Mouse (Mus musculus) gastrocnemius, adult 18-20 months (tissue): ENCODE results near the gene Lrig1. TPM values are rescaled to one million over a fixed set of nuclear protein-coding genes. Genes with fewer than 3 reads are reported as not detected.

ENCODE experiments used
- DNase-seq: peaks from one replicate; pipeline ENCODE4 v3.0.0; 2021; ENCODE audit warnings: low spot score
- total RNA-seq, 2 experiments: library from RNA; stranded (reverse); gene quantifications; 2 replicates each; pipeline ENCODE4 v1.2.3; 2021

Lrig1 gene
- total RNA-seq, 2 experiments from 2014 or later = 36.4 to 42.2 TPM

DNA sequence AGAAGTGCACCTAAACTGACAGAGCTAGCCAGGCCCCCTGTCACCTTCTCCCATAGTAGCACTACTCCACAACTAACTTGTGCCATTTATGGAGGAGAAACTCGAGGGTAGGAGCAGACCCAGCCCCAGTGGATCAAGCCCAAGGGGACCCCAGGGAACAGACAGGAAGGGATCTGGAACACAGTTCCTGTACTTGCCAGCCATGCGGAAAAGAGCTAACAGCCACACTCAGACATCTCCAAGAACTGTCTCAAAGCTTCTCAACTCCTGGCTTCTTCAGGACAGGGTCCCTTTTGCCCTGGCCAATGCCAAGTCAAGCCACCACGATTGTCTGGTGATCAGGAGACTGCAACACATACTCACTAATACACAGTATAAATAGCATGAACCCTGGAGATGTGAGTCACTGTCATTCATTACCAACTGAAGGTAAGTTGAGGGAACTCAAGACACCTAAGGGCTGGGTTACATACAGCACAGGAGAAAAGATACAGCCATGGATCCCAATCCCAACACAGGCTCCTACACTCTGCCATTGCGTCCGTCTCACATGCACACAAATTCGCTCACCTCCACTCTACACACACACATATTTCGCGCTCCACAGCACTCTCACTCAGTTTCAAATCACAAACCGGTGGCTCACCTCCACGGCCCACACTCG, 1.3 kb downstream of the Lrig1 start:
- no peak for DNase-seq

DNA sequence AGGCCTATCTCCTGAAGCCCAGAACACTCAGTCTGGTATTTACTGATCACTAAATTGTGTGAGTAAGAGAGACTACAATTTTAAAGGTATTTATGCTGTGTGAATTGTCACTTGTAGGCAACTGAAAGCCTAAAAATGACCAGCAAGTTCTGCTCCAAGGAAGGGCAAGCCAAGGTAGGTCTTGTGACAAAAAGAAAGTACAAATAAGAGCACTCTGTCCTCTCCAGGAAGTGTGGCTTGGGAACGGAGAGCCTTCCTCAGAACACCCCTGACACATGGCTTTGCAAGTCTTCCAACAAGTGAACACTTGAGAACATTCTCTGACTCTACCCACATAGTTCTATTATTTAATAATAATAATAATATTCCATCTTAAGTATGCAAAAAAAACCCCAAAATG, 2.5 kb downstream of the Lrig1 start:
- DNase-seq = no peak

DNA sequence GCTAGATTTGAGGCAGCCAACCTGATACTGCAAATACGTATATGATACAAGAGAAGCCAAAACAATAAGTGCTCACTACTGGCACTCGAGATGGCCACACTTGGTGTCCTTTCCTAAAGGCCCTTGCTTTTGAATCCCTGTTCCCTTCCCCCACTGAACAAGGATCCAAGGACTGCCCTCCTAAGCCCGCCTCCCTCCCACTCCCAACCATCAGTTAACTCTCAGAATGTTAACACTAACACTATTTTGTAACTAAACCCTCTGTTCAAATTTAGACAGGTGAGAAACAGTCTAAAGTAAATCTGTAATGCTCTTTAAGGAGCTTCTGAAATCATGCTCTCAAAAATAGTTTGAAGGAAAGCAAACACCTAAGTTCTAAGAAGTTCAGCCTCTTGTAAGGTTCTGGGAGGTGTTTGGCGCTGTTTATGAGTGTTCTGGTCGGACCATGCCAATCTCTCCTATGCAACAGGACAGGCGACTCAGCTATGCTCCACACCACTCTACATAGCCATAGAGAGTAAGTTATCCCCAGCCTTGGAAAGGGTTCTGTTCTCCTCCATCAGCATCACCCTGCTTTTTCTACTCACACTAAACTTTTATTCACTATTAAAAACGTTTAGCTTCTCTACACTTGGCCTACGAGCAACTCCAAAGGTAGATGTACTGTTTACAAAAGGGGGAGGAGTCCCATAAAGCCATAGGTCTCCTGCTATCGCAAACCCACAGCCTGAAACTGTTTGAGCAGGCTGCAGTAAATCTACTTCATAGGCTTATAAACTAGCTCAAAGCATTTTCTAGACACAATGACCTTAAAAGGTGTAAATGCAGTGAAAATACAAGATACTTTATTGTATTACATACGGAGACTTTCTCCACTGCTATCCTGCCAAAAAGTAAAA, 3.5 kb downstream of the Lrig1 start:
- DNase-seq = no peak

DNA sequence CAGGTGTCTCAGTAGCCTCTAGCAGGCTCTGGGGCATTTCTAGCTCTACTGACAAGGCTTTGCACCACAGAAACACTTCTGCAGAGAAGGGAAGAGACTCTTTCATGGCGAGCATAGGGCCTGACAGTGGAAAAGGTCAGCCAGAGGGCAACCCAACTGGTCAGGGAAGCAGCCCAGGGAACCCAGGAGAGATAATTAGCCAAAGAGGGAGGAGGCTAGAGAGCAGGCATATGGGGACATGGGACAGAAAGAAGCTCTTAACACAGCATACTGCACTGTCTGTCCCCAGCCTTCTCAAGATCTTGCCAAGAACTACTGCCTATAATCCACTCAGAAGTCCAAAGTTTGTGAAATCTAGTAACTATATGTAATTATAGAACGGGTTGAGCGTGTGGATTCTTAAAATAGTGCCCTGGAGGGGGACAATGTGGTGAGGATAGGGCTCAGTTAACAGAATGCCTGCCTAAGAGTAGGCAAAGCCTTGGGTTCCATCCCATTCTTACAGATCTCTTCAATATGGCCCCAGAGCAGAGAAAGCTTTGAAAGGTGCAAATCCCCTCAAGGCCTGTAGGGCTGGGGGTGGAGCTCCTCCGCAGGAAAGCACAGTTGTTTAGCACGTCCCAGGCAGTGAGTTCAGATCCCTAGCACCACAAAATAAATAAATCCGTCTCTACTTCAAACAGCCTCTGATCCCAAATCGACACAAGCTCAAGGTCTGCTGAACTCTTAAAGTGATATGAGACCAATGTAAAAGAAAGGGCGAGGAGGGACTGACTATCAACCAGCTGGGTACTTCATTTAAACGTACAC, 4.6 kb downstream of the Lrig1 start:
- DNase-seq = peak; percentile 61

DNA sequence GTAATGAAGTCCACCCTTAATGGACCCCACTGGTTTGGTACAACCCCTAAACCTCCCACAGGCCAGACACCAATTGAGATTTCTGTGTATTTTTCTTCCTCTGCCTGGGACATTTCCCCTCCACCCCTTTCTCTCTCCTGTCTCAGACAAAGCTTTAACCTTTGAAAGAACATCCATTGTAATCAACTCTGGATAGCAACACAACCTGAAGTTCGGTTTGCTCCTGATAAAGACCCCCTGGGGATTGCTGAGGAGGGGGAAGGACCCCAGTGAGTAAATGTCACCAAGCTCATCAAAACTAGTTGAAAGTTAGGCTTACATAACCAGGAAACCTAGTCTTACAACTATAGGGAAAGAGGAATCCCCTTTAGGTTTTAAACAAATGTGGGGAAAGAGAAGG, 5.5 kb downstream of the Lrig1 start:
- no peak for DNase-seq

DNA sequence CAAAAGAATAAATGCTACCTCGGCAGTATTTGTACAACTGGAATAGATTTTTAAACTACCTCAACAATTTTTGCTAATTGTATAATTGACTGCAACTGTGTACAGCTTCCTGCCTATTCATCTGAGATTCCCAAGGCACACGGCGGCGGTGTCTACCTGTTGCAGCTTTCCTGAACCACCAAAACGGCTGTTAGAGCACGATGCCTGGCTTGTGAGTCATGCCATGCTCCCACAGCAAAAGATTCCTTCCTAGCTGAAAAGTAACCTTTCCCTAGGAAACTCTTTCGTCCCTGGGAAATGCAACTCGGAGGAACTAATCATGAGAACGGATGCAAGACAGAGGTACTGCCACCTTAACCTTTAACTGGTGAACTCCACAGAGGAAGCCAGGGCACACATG, 6.9 kb downstream of the Lrig1 start:
- DNase-seq = no peak

DNA sequence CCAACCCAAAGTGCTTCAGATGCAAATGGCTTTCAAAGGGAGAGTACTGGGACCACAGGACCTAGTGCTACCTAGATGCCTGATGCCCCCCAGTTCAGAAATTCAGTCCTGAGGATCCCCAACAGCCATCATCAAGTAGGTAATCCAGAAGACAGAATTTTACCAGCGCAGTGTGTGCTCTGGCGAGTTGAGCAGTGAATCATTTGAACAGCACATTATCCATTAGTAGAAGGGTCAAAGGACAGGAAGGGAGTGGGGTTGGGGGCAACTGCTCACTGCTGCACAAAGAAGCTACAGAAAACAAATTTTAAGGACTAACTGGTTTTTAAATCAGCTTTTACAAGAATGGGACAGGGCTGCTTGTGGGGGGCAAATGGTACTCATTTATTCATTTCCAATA, 8.0 kb downstream of the Lrig1 start:
- DNase-seq = no peak

DNA sequence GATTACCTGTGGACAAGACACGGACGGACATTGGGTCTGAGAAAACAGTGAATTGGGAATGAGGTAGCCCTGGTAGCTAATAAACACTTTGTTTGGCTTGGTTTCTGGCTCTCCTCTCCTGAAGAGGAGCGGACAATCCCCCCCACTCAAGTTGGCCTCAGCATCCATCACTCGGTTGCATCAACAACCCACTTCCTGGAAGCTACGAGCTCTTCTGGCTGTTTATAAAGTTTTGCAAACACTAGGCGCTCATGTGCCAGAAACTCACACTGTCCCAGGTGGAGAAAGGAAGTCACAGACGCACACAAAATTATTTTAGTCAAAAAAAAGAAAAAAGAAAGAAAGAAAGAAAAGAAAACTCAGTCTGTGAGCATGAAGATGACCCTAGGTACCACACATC, 9.7 kb downstream of the Lrig1 start:
- no peak for DNase-seq

DNA sequence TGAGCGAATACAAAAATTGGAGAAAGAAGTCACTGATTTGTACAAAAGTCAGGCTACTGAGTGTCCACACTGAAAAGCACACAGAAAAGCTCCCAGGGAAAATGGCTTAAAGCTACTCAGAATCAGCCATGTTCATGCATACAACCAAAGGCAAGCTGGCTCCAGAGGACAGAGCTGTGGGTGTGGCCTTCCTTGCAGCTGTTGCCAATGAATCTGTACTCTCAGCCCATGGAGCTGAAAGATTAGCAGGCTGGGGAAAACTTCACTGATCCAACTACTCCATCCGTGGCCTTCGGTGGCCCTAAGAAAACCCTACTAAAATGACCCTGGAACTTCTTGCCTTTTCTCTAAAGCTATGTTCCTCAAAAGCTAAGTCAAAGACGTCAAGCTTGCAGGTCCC, 11.2 kb downstream of the Lrig1 start:
- DNase-seq = peak; percentile 74

DNA sequence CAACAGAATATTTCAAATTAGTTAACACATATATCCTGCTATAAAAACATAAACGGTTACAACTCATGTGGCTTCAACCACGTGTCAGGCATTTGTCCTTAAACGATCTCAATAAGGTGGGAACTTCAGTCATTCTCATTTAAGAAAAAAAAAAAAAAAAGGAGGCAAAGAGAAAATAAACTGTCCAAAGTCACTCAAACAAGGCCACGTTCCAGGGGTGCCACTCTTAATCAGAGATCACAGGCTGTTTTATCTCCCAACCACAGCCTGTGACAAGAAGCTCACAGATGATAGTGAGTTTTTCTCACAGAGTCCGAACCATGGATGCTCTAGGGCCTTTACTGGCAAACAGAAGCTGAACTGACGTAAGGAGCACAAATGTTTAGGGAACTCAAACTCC, 13.9 kb downstream of the Lrig1 start:
- no peak for DNase-seq

DNA sequence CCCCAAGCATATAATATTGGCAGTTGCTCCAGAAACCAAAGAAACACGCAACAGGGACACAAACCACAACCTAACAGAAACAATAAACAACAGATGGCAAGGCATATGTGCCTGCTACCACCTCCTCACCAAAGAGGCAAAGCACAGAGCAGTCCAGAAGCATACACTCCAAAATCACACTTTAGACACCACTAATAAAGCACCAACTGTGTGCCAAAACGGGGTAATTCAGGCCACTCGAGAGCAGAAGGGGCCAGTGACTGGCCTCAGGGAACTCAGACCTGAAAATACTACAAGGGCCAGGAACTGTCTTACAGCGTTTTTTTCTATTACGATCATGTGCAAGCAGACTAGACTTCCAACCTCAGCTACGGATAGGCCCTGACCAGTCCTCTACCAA, 14.3 kb downstream of the Lrig1 start:
- no peak for DNase-seq

DNA sequence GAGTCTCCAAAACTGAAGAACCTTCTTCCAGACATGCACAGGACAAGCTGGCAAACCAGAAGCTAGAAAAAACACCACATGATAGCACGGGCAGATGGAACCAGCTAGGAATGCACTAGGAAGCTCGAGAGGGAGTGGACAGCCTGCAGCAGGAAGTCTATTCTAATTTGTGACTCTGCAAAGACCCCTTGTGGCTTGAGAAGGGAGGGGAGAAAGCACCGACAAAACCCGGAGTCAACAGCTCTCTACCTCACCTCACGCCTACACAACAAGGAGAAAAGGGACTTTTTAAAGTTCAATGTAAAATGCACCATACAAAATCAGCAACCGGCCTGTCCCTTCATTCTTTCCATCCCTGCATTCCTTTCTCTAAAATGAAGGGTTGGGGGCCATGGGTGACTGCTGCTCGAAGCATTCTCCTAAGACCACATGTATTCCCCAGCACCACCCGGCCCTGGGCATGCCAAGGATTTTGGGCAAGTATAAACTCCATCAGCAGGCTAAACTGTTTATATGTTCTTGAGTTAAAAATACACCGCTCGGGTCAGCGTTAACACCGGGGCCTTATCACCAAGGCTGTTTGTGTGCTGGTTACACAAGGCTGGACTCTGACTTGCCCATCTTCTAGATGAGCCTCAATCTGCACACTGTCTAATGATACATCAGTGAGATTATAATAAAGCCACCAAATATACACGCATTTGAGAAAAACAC, 15.0 kb downstream of the Lrig1 start:
- no peak for DNase-seq

DNA sequence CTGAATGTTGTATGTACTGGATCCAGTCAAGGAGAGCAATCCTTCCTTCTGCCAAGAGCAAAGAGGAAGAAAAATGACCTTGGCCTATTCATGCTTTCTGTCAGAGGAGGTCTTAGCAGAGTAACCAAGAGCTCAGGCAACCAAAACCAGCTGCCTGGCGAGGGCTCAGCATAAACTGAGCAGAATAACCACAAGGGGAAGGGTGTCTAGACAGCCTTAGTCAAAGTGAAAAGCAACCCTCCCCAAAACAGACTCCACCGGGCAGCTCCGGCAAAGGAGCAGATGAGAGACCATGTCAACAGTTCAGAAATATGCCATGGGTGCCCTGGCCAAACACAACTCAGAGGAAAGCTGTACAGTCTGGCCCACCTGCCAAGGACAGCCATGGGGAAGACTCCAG, 16.3 kb downstream of the Lrig1 start:
- DNase-seq = no peak

DNA sequence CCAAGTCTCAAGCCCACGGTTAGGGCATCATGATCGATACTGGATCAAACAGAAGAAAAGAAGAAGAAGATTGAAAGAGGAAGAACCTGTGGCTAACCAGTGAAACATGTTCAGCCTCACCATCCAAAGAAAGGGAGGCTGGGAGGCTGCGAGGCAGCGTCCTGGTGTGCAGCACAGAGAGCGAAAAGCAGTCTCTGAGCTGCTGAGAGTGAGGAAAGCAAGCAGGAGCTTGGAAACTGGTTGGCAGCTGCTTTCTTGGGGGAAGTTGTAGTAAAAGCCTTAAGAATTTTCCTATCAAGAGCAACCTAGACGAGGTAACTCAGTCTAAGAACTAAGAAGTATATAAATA, 17.7 kb downstream of the Lrig1 start:
- DNase-seq = no peak

DNA sequence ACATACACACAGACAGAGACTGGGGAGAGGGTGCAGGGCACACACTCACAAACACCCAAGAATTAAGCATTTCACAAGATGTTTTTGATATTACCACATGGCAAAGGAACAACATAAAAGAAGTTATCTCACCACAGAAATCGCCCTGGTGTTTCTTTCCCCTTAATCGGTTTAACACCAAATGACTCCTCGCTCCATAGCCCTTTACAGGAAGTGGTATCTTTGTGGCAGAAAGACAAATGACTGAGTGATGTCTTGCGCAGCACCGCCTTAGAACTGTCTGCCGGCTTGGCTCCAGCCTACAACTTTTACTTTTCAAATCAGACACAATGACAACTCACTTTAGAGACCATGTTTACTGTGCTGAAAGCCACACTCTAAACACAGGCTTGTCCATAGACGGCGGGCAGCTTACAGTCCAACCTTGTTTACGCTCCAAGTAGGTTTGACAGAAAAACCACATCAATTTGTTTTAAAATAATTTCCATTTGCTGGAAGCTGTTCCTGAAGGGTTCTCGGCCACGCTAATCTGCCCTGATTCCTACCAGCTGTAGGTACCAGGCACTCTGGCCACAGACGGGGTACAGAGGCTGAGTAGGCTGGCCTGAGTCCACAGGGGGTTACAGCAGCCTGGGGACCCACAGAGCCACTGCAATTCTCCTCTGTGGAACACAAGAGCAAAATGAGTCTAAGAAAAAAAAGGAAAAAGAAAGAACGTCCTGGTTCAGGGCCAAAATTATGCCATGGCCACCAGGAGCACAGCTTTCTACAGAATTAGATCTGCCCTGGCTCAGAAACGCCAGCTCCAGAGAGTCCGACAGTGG, 18.3 kb downstream of the Lrig1 start:
- DNase-seq = no peak

DNA sequence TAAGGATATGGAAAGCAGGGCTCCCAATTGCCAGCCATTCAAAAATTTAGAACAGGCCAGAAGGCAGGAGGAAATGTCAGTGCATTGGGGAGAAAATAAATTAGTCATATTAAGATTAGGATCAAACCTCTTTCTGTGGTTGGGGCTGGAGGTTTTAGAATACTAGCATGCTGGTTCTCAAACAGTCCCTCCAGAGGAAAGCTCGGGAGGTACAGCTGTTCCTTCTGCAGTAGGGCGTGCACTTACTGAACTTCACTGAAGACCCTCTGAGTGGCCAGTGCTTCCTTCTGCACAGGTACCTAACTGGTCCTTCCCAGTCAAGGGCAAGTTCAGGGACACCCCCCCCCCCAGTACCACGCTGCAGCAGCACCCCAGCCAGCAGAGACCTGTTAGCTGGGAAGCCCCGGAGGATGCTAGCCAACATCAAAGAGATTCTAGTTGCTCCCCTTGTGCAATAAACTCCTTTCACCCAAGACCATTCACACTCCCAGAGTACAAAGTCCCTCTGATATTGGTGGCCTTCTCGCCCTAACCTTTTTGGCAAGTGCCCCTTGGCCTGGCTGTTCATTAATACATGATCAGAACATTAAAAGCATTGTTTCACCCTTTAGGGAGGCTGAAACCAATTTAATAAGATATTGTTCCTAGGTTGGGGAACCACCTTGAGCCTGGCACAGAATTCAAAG, 19.1 kb downstream of the Lrig1 start:
- no peak for DNase-seq

DNA sequence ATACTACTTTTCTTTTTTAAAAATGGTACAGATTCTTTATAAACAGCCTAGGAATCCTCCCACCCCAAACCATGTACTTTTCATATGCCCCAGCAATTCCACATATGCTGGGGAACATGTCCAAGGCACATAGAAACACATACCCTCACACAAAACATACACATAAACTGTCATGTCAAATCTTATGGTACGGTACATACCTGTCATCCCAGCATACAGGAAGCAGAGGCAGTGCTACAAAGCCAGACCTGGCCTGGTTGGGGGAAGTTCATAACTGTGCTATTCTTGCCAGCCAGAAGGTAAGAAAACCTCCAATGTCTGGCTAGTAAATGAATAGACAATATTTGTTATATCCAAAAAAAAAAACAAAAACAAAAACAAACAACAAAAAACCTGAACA, 20.7 kb downstream of the Lrig1 start:
- no peak for DNase-seq

DNA sequence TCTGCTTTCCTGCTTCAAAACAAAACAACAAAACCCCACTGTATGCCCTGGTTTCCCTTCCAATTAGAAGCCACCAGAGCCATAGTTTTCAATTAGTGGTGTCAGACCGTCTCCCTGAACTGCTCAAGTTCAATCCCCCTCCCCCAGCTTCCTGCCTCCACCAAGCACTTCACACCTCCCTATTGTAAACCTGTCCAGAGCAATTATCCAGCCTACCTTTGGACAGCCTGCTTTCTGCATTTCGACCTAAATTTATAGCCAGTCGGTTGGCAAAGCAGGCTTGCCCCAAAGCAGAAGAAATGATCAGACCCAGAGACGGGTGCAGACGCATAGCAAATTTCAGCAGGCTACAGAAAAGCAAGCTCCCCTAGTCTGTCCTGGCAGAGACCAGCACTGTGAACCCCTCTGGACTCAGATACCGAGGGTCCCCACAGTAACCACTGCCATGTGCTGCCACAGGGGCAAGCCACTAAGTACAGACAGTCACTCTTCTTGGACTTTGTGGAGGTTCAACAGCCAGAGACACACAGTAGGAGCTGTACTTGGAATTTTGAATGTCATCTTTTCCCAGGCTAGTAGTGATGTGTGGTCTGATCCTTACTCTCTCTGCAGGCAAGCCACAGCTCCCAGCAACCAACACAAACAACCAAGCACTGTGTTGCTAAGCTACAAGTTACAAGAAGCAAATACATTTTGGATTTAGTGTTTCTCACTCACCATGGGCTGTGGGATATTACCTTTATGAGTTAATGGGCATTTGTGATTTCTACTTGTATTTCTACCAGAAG, 21.4 kb downstream of the Lrig1 start:
- DNase-seq = no peak

DNA sequence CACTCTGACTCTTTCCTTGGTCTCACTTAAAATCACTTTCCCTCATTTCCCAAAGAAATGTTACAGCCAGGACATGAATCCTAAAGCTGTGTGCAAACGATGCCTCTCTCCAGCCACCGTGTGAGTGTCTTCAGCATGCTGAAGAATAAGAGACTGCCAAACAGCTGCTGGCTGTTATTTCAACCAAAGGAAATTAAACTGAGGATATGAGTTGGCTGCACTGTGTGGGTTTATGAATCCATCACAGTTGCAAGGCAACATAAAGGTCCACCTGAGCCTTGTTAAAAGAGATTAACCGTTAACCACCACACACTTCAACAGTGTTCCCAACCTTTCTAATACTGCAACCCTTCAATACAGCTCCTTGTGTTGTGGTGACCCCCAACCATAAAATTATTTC, 22.5 kb downstream of the Lrig1 start:
- no peak for DNase-seq
